Mouse (Mus musculus) activated CD4-positive, CD25-positive, alpha-beta regulatory T cell (primary cell): ENCODE measurements around the gene Tlnrd1. TPM values are rescaled to one million over a fixed set of nuclear protein-coding genes. Genes with fewer than 3 reads are reported as not detected.

Experiments used
- polyA plus RNA-seq, 2 experiments: library from polyadenylated mRNA; unstranded; fragments of 100-300 nt; shearing (Covaris generic); gene quantifications; one replicate each; pipeline ENCODE4 v1.2.1; 2017

Gene Tlnrd1
- 10 to 100 TPM in 1 of 2 experiments, 1 to 10 TPM in 1; 5.2 to 10.5 TPM for polyA plus RNA-seq

GRCm38 (mm10) chr7:83884021-83884658 lies at the start of gene Tlnrd1, which contains the start of gene Mesd:
TSS of gene Tlnrd1 (minus strand) at chr7:83884305.
TSS of gene Mesd (plus strand) at chr7:83884466.

Other genes with a start within 250 kb of the Tlnrd1 start
- gene Il16, start 138.6 kb downstream of the Tlnrd1 start, polyA plus RNA-seq = 100 to 1,000 TPM; 315 to 369 TPM
- gene Cfap161, start 89.4 kb downstream of the Tlnrd1 start, polyA plus RNA-seq = under 1 TPM in 1 of 2 experiments, not detected in 1; 0.20 TPM
- 10 to 100 TPM; 32.8 to 33.0 TPM for gene Mesd, start 161 bp upstream of the Tlnrd1 start, polyA plus RNA-seq
- gene Cemip, start 202.2 kb upstream of the Tlnrd1 start, polyA plus RNA-seq = under 1 TPM in 1 of 2 experiments, not detected in 1; 0.41 TPM